Mouse (Mus musculus) embryonic fibroblast, embryonic 13.5 days (primary cell): ENCODE measurements around the gene Cux2.

ENCODE experiments used
- CTCF ChIP-seq: IDR thresholded peaks from 2 replicates; pipeline ENCODE4 v1.5.1; 2011; ENCODE audit warnings: mild to moderate bottlenecking, control low read depth, low read length, moderate library complexity, borderline replicate concordance; ENCODE audit not compliant: insufficient read depth
- POLR2A ChIP-seq: IDR thresholded peaks from 2 replicates; pipeline ENCODE4 v1.6.1; 2011; ENCODE audit warnings: low read depth, mild to moderate bottlenecking, control low read depth, low read length, moderate library complexity

GRCm38 (mm10) chr5:121916813-121917212, 133.1 kb downstream of the Cux2 start:
- TF ChIP-seq POLR2A (no peak), CTCF (no peak)
